Mouse (Mus musculus) CH12.LX (cell line): ENCODE results near the gene Sox11. TPM values are rescaled to one million over a fixed set of nuclear protein-coding genes. Genes with fewer than 3 reads are reported as not detected.

Experiments used
- DNase-seq: peaks from one replicate; pipeline ENCODE4 v3.0.0-alpha.2; 2013; ENCODE audit errors: extremely low read depth
- H3K27ac ChIP-seq: 2 replicates; pipeline ENCODE4 v1.5.1; 2012; ENCODE audit warnings: low read depth, mild to moderate bottlenecking, control low read depth, moderate library complexity; ENCODE audit not compliant: insufficient read depth
- H3K27me3 ChIP-seq: replicated peaks from 2 replicates; pipeline ENCODE3; 2012; ENCODE audit warnings: inconsistent platforms
- H3K36me3 ChIP-seq, 2 experiments: replicated peaks in 1 of 2; 2 replicates each; pipeline versions ENCODE3 to v1.6.1; 2012; ENCODE audit warnings: inconsistent platforms in 1 of 2, low read length in 1 of 2, mild to moderate bottlenecking in 1 of 2, mixed read lengths in 1 of 2, moderate library complexity in 1 of 2; ENCODE audit not compliant: control insufficient read depth in 1 of 2, insufficient read depth in 1 of 2
- H3K4me1 ChIP-seq, 2 experiments: 2 replicates each; pipeline ENCODE4 v1.6.1; 2012; ENCODE audit warnings: inconsistent platforms in 1 of 2, moderate library complexity in 1 of 2; ENCODE audit not compliant: insufficient read depth in 2 of 2, control insufficient read depth in 1 of 2
- H3K4me2 ChIP-seq: 2 replicates; pipeline ENCODE4 v1.6.1; 2012; ENCODE audit warnings: low read depth, mild to moderate bottlenecking, control low read depth; ENCODE audit not compliant: poor library complexity, insufficient read depth, severe bottlenecking
- H3K4me3 ChIP-seq, 3 experiments: fragments of 150-350 bp in 1 of 3; sonication (generic) in 1 of 3; replicated peaks in 1 of 3; 2 replicates each; pipeline versions ENCODE3 to v1.5.1; 2011 to 2012; ENCODE audit warnings: low read depth in 2 of 3, low read length in 2 of 3, mild to moderate bottlenecking in 2 of 3, moderate library complexity in 2 of 3, control low read depth in 1 of 3, improper control_type of control experiment in 1 of 3, inconsistent platforms in 1 of 3, mixed read lengths in 1 of 3; ENCODE audit not compliant: poor library complexity in 1 of 3
- H3K79me2 ChIP-seq: replicated peaks from 2 replicates; pipeline ENCODE4 v1.6.1; 2012; ENCODE audit warnings: mild to moderate bottlenecking, moderate library complexity; ENCODE audit not compliant: control insufficient read depth, poor library complexity, insufficient read depth, severe bottlenecking; ENCODE audit errors: extremely low read depth
- H3K9ac ChIP-seq: 2 replicates; pipeline ENCODE4 v1.6.1; 2012; ENCODE audit warnings: low read depth, mild to moderate bottlenecking, control low read depth, moderate library complexity; ENCODE audit not compliant: insufficient read depth
- H3K9me3 ChIP-seq: replicated peaks from 2 replicates; pipeline ENCODE3; 2012; ENCODE audit warnings: low read length, inconsistent platforms, mixed read lengths
- BHLHE40 ChIP-seq: IDR thresholded peaks from 2 replicates; pipeline ENCODE4 v1.6.1; 2011; ENCODE audit warnings: mild to moderate bottlenecking, low read depth, low read length, improper control_type of control experiment
- CHD1 ChIP-seq: IDR thresholded peaks from 2 replicates; pipeline ENCODE4 v1.6.1; 2012; ENCODE audit warnings: low read depth, low read length, improper control_type of control experiment, inconsistent platforms
- CHD2 ChIP-seq: IDR thresholded peaks from 2 replicates; pipeline ENCODE4 v1.6.1; 2011; ENCODE audit warnings: low read length, improper control_type of control experiment
- CTCF ChIP-seq, 2 experiments: IDR thresholded peaks in 1 of 2; conservative IDR thresholded peaks in 1 of 2; 2 replicates each; pipeline ENCODE4 v1.5.1; 2011 to 2012; ENCODE audit warnings: low read depth in 2 of 2, low read length in 2 of 2, improper control_type of control experiment in 1 of 2, inconsistent platforms in 1 of 2, mild to moderate bottlenecking in 1 of 2, moderate library complexity in 1 of 2
- E2F4 ChIP-seq: IDR thresholded peaks from 2 replicates; pipeline ENCODE4 v1.6.1; 2011; ENCODE audit warnings: low read depth, low read length, improper control_type of control experiment; ENCODE audit not compliant: insufficient replicate concordance
- ELF1 ChIP-seq: IDR thresholded peaks from 2 replicates; pipeline ENCODE4 v1.6.1; 2014; ENCODE audit warnings: low read depth, mild to moderate bottlenecking, inconsistent platforms, low read length, improper control_type of control experiment
- ETS1 ChIP-seq: conservative IDR thresholded peaks from 2 replicates; pipeline ENCODE4 v1.6.1; 2012; ENCODE audit warnings: low read depth, mild to moderate bottlenecking, inconsistent platforms, low read length, improper control_type of control experiment, moderate library complexity
- HCFC1 ChIP-seq: IDR thresholded peaks from 2 replicates; pipeline ENCODE4 v1.6.1; 2012; ENCODE audit warnings: low read depth, mild to moderate bottlenecking, inconsistent platforms, low read length, improper control_type of control experiment
- IRF4 ChIP-seq: IDR thresholded peaks from 2 replicates; pipeline ENCODE4 v1.6.1; 2014; ENCODE audit warnings: low read depth, mild to moderate bottlenecking, inconsistent platforms, low read length, improper control_type of control experiment
- JUND ChIP-seq: conservative IDR thresholded peaks from 2 replicates; pipeline ENCODE4 v1.6.1; 2011; ENCODE audit warnings: low read depth, low read length, improper control_type of control experiment
- KAT2A ChIP-seq: IDR thresholded peaks from 2 replicates; pipeline ENCODE4 v1.6.1; 2012; ENCODE audit warnings: low read length, improper control_type of control experiment, inconsistent platforms; ENCODE audit not compliant: insufficient replicate concordance
- MAFK ChIP-seq: IDR thresholded peaks from 2 replicates; pipeline ENCODE4 v1.6.1; 2011; ENCODE audit warnings: low read length, improper control_type of control experiment; ENCODE audit not compliant: insufficient replicate concordance
- MAX ChIP-seq: IDR thresholded peaks from 2 replicates; pipeline ENCODE4 v1.6.1; 2011; ENCODE audit warnings: low read length, improper control_type of control experiment
- MEF2A ChIP-seq: IDR thresholded peaks from 2 replicates; pipeline ENCODE4 v1.6.1; 2014; ENCODE audit warnings: low read depth, mild to moderate bottlenecking, inconsistent platforms, low read length, improper control_type of control experiment, borderline replicate concordance
- MXI1 ChIP-seq: IDR thresholded peaks from 2 replicates; pipeline ENCODE4 v1.6.1; 2011; ENCODE audit warnings: mild to moderate bottlenecking, low read depth, low read length, improper control_type of control experiment
- MYC ChIP-seq: IDR thresholded peaks from 2 replicates; pipeline ENCODE4 v1.6.1; 2011; ENCODE audit warnings: low read depth, mild to moderate bottlenecking, improper control_type of control experiment, low read length
- NELFE ChIP-seq: IDR thresholded peaks from 2 replicates; pipeline ENCODE4 v1.6.1; 2011; ENCODE audit warnings: low read depth, low read length, improper control_type of control experiment
- NRF1 ChIP-seq: IDR thresholded peaks from 2 replicates; pipeline ENCODE4 v1.6.1; 2014; ENCODE audit warnings: low read depth, mild to moderate bottlenecking, inconsistent platforms, low read length, improper control_type of control experiment, moderate library complexity
- PAX5 ChIP-seq: IDR thresholded peaks from 2 replicates; pipeline ENCODE4 v1.6.1; 2012; ENCODE audit warnings: low read length, inconsistent platforms, mixed read lengths
- POLR2A ChIP-seq: IDR thresholded peaks from 2 replicates; pipeline ENCODE4 v1.6.1; 2011; ENCODE audit warnings: low read depth, mild to moderate bottlenecking, improper control_type of control experiment, low read length
- POLR2AphosphoS2 ChIP-seq: IDR thresholded peaks from 2 replicates; pipeline ENCODE4 v1.6.1; 2011; ENCODE audit warnings: low read depth, low read length, improper control_type of control experiment
- RAD21 ChIP-seq: IDR thresholded peaks from 2 replicates; pipeline ENCODE4 v1.6.1; 2011; ENCODE audit warnings: low read depth, mild to moderate bottlenecking, low read length, improper control_type of control experiment, moderate library complexity
- RCOR1 ChIP-seq: conservative IDR thresholded peaks from 2 replicates; pipeline ENCODE4 v1.6.1; 2012; ENCODE audit warnings: low read depth, mild to moderate bottlenecking, inconsistent platforms, low read length, improper control_type of control experiment
- SMC3 ChIP-seq: IDR thresholded peaks from 2 replicates; pipeline ENCODE4 v1.6.1; 2011; ENCODE audit warnings: low read depth, low read length, improper control_type of control experiment
- TBP ChIP-seq: conservative IDR thresholded peaks from 2 replicates; pipeline ENCODE4 v1.6.1; 2011; ENCODE audit warnings: low read depth, low read length, improper control_type of control experiment
- UBTF ChIP-seq: IDR thresholded peaks from 2 replicates; pipeline ENCODE4 v1.6.1; 2012; ENCODE audit warnings: low read depth, mild to moderate bottlenecking, inconsistent platforms, low read length, improper control_type of control experiment, moderate library complexity
- USF1 ChIP-seq: IDR thresholded peaks from 2 replicates; pipeline ENCODE4 v1.6.1; 2014; ENCODE audit warnings: low read depth, mild to moderate bottlenecking, inconsistent platforms, low read length, improper control_type of control experiment
- dilution Hi-C: fragments of 300-500 bp; cut with MboI; formaldehyde crosslinking; loops from 2 replicates; pipeline ENCODE4 v1.14.3; 2020; ENCODE audit warnings: low sequenced_read_pairs; ENCODE audit not compliant: extremely low pct_unique_long_range_greater_than_20kb, extremely low pct_ligation_motif_present
- in situ Hi-C: fragments of 300-500 bp; cut with MboI; formaldehyde crosslinking; loops from 3 replicates; pipeline ENCODE4 v1.14.3; 2019; ENCODE audit warnings: low sequenced_read_pairs, low pct_ligation_motif_present, low pct_unique_long_range_greater_than_20kb, mixed read lengths
- polyA plus RNA-seq: library from polyadenylated mRNA; unstranded; fragments of >175 nt; gene quantifications from 2 replicates; pipeline ENCODE4 v1.2.1, GENCODE M21; 2012; ENCODE audit warnings: low read depth; ENCODE audit not compliant: insufficient read length
- total RNA-seq, 2 experiments: library from RNA; depleted of rRNA; stranded (reverse); fragments of 300-350 nt in 1 of 2; fragments of >200 nt in 1 of 2; gene quantifications; 2 replicates each; pipeline ENCODE4 v1.2.3; 2012 to 2014

The Sox11 gene
- total and polyA plus RNA-seq, 3 experiments = not detected

DNA sequence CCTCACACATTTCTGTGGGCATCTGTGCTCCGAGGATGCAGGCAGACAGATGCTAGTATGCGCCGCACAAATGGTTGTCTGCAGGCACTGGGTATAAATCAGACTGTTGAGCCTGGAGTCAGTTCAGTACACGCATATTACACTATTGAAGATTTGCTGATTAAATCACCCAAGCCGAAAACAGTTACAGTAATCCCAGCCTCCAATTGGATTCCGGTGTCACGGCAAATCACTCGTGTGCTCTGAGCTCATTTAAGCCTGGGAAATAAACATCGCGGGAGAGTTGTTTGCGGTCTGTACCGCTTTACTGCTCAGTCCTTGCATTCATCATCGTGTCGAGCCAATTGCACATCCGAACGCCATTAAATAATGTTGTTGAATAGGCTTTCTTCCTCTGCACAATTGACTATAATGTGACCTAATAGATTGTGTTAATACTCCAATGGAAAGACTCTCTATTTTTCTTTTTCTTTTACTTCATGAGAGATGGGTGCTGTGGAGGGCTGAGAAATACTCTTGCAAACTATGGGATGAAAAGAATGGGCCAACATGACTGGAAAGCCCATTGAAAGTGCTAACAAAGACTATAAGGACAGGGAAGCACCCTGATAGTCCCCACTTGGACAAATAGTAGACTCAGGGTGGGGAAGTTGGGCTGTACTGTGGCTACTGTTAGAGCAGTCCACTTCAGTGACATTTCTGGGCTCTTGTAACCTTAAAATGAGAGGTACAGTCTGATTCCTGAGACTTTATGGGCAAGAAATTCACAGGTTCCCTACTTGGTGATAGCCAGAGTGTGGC lies 21.7 kb upstream of the Sox11 start:
- H3K9ac ChIP-seq = no peak overlapping the region
- dilution Hi-C loops = no loop called here
- no peaks in the 10 kb centered on the region for H3K27me3 ChIP-seq
- no peak overlapping the region for H3K4me2 ChIP-seq
- in situ Hi-C loops = no loop called here
- H3K4me1 ChIP-seq = no peaks in the 10 kb centered on the region
- no peaks in the 10 kb centered on the region for H3K36me3 ChIP-seq
- no peaks in the 10 kb centered on the region for H3K79me2 ChIP-seq
- no peak for DNase-seq
- H3K9me3 ChIP-seq = peaks cover 73% of the 10 kb centered on the region
- no peak overlapping the region for H3K4me3 ChIP-seq
- TF ChIP-seq UBTF = no peak
- TF ChIP-seq E2F4 = no peak
- no peak for TF ChIP-seq MYC
- TF ChIP-seq NRF1 = no peak
- no peak for TF ChIP-seq POLR2A
- no peak for TF ChIP-seq NELFE
- no peak for TF ChIP-seq JUND
- no peak for TF ChIP-seq CHD2
- no peak for TF ChIP-seq CHD1
- no peak for TF ChIP-seq CTCF (conservative IDR thresholded peaks at IDR 0.05 in 1 of 2, IDR thresholded peaks at IDR 0.05 in 1 of 2; ENCODE audit: low read depth in 2 of 2, low read length in 2 of 2)
- no peak for TF ChIP-seq TBP
- no peak for TF ChIP-seq SMC3
- no peak for TF ChIP-seq MAX
- no peak overlapping the region for H3K27ac ChIP-seq

GRCm38 (mm10) chr12:27357076-27357637 lies 14.8 kb upstream of the Sox11 start:
- no peaks in the 10 kb centered on the region for H3K4me1 ChIP-seq
- no peak for DNase-seq
- H3K27ac ChIP-seq = no peak overlapping the region
- in situ Hi-C loops = no loop called here
- no peak for TF ChIP-seq NELFE
- TF ChIP-seq CHD1 = no peak
- no peak for TF ChIP-seq ETS1
- no peak for TF ChIP-seq MAFK
- no peak for TF ChIP-seq PAX5
- no peak for TF ChIP-seq JUND
- no peak for TF ChIP-seq MXI1
- no peak for TF ChIP-seq ELF1
- TF ChIP-seq IRF4 = no peak
- TF ChIP-seq RCOR1 = no peak
- TF ChIP-seq POLR2A = no peak
- no peak for TF ChIP-seq USF1
- no peak for TF ChIP-seq MEF2A
- no peak for TF ChIP-seq MAX
- TF ChIP-seq HCFC1 = no peak
- no peak for TF ChIP-seq KAT2A
- TF ChIP-seq RAD21 = no peak
- no peak for TF ChIP-seq POLR2AphosphoS2
- TF ChIP-seq BHLHE40 = no peak
- no peaks in the 10 kb centered on the region for H3K36me3 ChIP-seq
- no peaks in the 10 kb centered on the region for H3K27me3 ChIP-seq
- no peaks in the 10 kb centered on the region for H3K79me2 ChIP-seq
- H3K9ac ChIP-seq = no peak overlapping the region
- dilution Hi-C loops = no loop called here
- H3K9me3 ChIP-seq = peaks cover 76% of the 10 kb centered on the region
- no peak overlapping the region for H3K4me3 ChIP-seq
- H3K4me2 ChIP-seq = no peak overlapping the region
